Mouse (Mus musculus) heart, postnatal 0 days (tissue): Measurements from ENCODE around the gene Fancm. TPM values are rescaled to one million over a fixed set of nuclear protein-coding genes. Genes with fewer than 3 reads are reported as not detected.
"Not testable (repeated sequence)": the region's sequence is repeated elsewhere in the genome, so short reads cannot be mapped to it uniquely, and the experiment has no call there.

Experiments
- ATAC-seq: fragments of 200-750 bp; cut with Nextera tagmentation; 2 replicates; pipeline ENCODE4 v1.8.0; 2017; ENCODE audit warnings: low read depth, moderate number of reproducible peaks, moderate library complexity; ENCODE audit not compliant: insufficient read depth
- DNase-seq: peaks from one replicate; pipeline ENCODE4 v3.0.0-alpha.2; 2016; ENCODE audit warnings: low spot score
- H3K27ac ChIP-seq: fragments of 300-500 bp; sonication (generic); 2 replicates; pipeline ENCODE4 v1.5.1; 2014; ENCODE audit warnings: low read depth, mild to moderate bottlenecking
- H3K27me3 ChIP-seq: fragments of 300-500 bp; sonication (generic); 2 replicates; pipeline ENCODE4 v1.6.1; 2014; ENCODE audit warnings: low read length, mixed read lengths; ENCODE audit not compliant: control insufficient read depth, insufficient read depth
- H3K36me3 ChIP-seq: fragments of 300-500 bp; sonication (generic); replicated peaks from 2 replicates; pipeline ENCODE4 v1.6.1; 2014; ENCODE audit warnings: low read length, mixed read lengths; ENCODE audit not compliant: control insufficient read depth, insufficient read depth
- H3K4me1 ChIP-seq: fragments of 300-500 bp; sonication (generic); 2 replicates; pipeline ENCODE4 v1.6.1; 2014; ENCODE audit warnings: antibody characterized with exemption; ENCODE audit not compliant: control insufficient read depth, insufficient read depth
- H3K4me2 ChIP-seq: fragments of 300-500 bp; sonication (generic); 2 replicates; pipeline ENCODE4 v1.6.1; 2014; ENCODE audit warnings: low read depth, mild to moderate bottlenecking, low read length, moderate library complexity
- H3K4me3 ChIP-seq: fragments of 300-500 bp; sonication (generic); 2 replicates; pipeline ENCODE4 v1.5.1; 2014; ENCODE audit warnings: low read depth, low read length
- H3K9ac ChIP-seq: fragments of 300-500 bp; sonication (generic); replicated peaks from 2 replicates; pipeline ENCODE4 v1.6.1; 2014; ENCODE audit warnings: low read depth, low read length, mixed read lengths
- H3K9me3 ChIP-seq: fragments of 300-500 bp; sonication (generic); replicated peaks from 2 replicates; pipeline ENCODE4 v1.6.1; 2016; ENCODE audit warnings: low read length; ENCODE audit not compliant: control insufficient read depth
- CTCF ChIP-seq: IDR thresholded peaks from 2 replicates; pipeline ENCODE4 v1.5.1; 2016; ENCODE audit warnings: antibody characterized with exemption, control low read depth, low read depth
- EP300 ChIP-seq: IDR thresholded peaks from 2 replicates; pipeline ENCODE4 v1.6.1; 2016; ENCODE audit warnings: antibody characterized with exemption, low read depth
- WGBS: fragments of 180-500 bp; shearing (Covaris S2); extraction: QIAGEN DNeasy Blood & Tissue Kit; methylation state at CpG from one replicate; pipeline ENCODE4 v1.1.7; 2014; 5-methylcytosine and 5-hydroxymethylcytosine counted together
- polyA plus RNA-seq: library from polyadenylated mRNA; unstranded; fragments of >200 nt; fragmentation: Nextera tagmentation; extraction: Ambion mirVana; gene quantifications from 2 replicates; pipeline ENCODE4 v1.2.1, GENCODE M21; 2015
- total RNA-seq: library from RNA; depleted of rRNA; stranded (reverse); fragments of >200 nt; gene quantifications from 2 replicates; pipeline ENCODE4 v1.2.3, GENCODE M21; 2014; ENCODE audit warnings: low replicate concordance; rRNA removed

Gene Fancm
- total and polyA plus RNA-seq, 2 experiments from 2014 or later = 4.5 to 7.6 TPM

DNA sequence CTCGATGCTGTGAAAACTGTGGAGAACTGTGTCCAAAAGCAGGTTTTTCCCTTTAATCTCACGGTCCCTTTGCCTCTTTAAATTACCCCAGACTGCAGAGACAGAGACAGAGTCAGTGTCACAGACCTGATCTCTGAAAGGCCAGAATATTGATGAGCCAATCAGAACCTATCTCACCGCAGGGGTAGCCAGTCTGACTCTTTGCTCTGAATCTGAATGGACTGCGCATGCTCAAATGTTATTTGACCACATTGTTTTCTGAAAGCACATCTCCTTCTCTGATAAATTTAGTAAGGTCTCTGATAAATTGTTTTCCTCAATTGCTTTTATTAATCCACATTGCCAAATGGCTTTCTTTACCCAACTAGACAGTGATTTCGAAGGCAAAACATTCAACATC, 44.0 kb downstream of the Fancm start:
- Histone ChIP-seq H3K4me3 (no peak overlapping the region), H3K27me3 (no peaks in the 10 kb centered on the region), H3K4me1 (no peaks in the 10 kb centered on the region), H3K9me3 (no peaks in the 10 kb centered on the region), H3K9ac (no peak overlapping the region), H3K36me3 (peaks cover 28% of the 10 kb centered on the region), H3K27ac (no peak overlapping the region), H3K4me2 (no peak overlapping the region)
- no peak for DNase-seq
- no peak for ATAC-seq
- no peak for TF ChIP-seq EP300
- TF ChIP-seq CTCF = no peak
- 92% methylated on average over 5 of the region's 5 CpGs for WGBS

DNA sequence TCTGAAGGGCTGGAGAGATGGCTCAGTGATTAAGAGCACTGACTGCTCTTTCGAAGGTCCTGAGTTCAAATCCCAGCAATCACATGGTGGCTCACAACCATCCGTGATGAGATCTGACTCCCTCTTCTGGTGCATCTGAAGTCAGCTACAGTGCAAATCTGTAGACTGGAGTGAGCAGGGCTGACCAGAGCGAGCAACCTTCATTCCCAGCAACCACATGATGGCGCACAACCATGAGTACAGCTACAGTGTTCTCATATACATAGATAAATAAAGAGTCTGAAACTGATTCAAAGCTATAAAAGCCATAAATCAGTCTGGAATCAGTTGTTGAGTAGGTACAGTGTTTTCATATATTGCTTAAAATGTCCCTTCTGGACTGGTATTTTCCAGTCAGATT, 60.7 kb downstream of the Fancm start:
- H3K4me3 ChIP-seq, H3K27ac ChIP-seq, H3K9me3 ChIP-seq, H3K4me2 ChIP-seq, H3K27me3 ChIP-seq, ATAC-seq, DNase-seq, H3K4me1 ChIP-seq, H3K9ac ChIP-seq: not testable (repeated sequence)
- WGBS = 94% methylated on average over 4 of the region's 4 CpGs
- peaks cover 47% of the 10 kb centered on the region for H3K36me3 ChIP-seq

DNA sequence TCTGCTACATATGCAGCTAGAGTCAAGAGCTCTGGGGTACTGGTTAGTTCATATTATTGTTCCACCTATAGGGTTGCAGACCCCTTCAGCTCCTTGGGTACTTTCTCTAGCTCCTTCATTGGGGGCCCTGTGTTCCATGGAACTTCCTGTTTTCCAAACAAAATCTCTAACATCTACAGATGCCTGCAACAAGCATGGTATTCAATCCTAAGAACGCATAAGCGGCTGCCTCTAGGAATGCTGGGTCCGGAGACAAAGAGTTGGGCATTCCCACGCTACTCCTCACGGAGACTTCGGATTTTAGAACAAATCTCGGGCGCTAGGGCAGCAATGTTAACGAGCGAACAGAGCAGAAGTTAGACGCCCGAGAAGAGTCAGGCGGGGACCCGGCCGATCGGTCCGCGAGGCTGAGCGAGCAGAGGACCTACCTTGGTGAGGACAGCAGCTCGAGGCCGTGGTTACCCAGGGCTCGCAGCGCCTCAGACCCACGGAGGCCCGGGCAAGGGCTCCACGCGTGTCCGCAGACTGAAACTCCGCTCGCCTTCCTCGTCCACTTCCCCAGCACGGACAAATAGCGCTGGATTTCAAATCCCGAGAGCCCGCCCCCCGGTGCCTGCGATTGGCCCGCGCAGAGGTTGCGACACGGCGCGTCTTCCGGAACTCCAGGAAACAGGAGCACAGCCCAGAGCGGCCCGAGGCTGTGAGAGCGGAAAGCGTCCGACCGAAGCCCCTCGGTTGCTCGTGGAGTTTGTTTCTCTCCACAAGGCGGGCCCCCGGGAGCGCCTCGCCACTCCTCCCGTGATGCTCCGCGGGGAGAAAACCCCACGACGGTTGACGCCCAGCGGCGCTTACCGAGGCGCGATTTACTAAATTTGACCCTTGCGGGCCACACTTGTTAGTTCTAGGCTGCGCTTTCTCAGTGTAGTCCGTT, 96.9 kb downstream of the Fancm start, which contains the start of gene Mis18bp1:
Gene Mis18bp1 (minus strand): TSS at position 584 of the 931 bp plus-strand sequence.
- no peaks in the 10 kb centered on the region for H3K36me3 ChIP-seq
- TF ChIP-seq CTCF = no peak; the same call in 1 of the 2 replicates
- TF ChIP-seq EP300 = no peak
- peak within 1 kb of the TSS; percentile 82 for H3K4me2 ChIP-seq
- H3K9me3 ChIP-seq = no peaks in the 10 kb centered on the region
- DNase-seq (peak; percentile 94), ATAC-seq (peak; percentile 99)
- under 1% methylated on average over 70 of the region's 70 CpGs for WGBS
- H3K27me3 ChIP-seq = no peaks in the 10 kb centered on the region
- H3K27ac ChIP-seq = peak within 1 kb of the TSS; percentile 90
- peak within 1 kb of the TSS; percentile 86 for H3K9ac ChIP-seq
- H3K4me1 ChIP-seq = no peaks in the 10 kb centered on the region
- H3K4me3 ChIP-seq = peak within 1 kb of the TSS; percentile 83

DNA sequence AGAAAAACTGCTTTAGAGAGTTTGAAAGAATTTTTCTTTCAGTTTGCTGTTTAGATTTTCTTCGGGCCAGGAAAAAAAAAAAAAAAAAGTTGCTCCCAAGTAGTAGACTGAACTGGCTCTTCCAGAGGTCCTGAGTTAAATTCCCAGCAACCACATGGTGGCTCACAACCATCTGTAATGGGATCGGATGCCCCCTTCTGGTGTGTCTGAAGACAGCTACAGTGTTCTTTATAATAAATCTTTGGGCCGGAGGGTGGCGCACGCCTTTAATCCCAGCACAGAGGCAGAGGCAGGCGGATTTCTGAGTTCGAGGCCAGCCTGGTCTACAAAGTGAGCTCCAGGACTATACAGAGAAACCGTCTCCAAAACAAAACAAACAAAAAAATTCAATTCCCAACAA, 97.6 kb downstream of the Fancm start:
- H3K9me3 ChIP-seq, H3K4me1 ChIP-seq: not testable (repeated sequence)

DNA sequence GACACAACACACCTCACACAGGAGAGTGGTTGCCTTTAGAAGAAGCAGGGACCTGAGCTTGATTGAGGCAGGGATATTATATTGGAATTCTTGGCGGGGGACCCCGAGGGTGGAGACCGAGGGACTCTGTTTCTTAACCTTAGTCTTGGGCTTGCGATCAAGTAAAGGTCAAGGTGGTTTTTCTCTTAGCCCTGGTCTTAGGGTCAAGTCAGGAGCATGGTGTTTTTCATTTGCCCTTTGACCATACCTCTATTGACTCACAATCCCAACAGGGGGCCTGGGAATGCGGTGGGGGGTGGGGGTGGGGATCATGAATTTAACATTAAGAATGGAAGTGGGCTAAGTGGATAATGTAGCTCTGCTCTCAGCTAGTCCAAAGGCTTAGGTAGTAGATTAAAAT, 98.3 kb downstream of the Fancm start:
- 89% methylated on average over 5 of the region's 5 CpGs for WGBS
- H3K27me3 ChIP-seq = no peaks in the 10 kb centered on the region
- no peaks in the 10 kb centered on the region for H3K9me3 ChIP-seq
- no peak overlapping the region for H3K4me2 ChIP-seq
- TF ChIP-seq CTCF = no peak
- TF ChIP-seq EP300 = no peak
- H3K36me3 ChIP-seq = no peaks in the 10 kb centered on the region
- no peak overlapping the region for H3K9ac ChIP-seq
- H3K27ac ChIP-seq = peak overlapping the region; percentile 90; the same call in 1 of the 2 replicates
- no peak for DNase-seq
- no peak for ATAC-seq
- H3K4me1 ChIP-seq = no peaks in the 10 kb centered on the region
- H3K4me3 ChIP-seq = no peak overlapping the region

More for the DNA sequence above, 97.6 kb downstream of the Fancm start:
- not testable (repeated sequence) for H3K27me3 ChIP-seq, DNase-seq, H3K36me3 ChIP-seq, H3K9ac ChIP-seq
- 29% methylated on average over 8 of the region's 8 CpGs for WGBS
- Histone ChIP-seq H3K4me2 (peak overlapping the region; percentile 82), H3K4me3 (peak overlapping the region; percentile 83), H3K27ac (peak overlapping the region; percentile 90)
- peak; percentile 49 for TF ChIP-seq CTCF
- ATAC-seq = peak; percentile 28

Other genes with a start within 250 kb of the Fancm start
- gene Gm527, start 157.7 kb upstream of the Fancm start, total RNA-seq = 1.1 and 6.5 TPM in 2 replicates
- gene Gm527, start 157.7 kb upstream of the Fancm start, polyA plus RNA-seq = 1.6 and 1.9 TPM in 2 replicates
- gene Klhl28, start 110.1 kb upstream of the Fancm start, total RNA-seq = 9.5 and 13.5 TPM in 2 replicates
- gene Klhl28, start 110.1 kb upstream of the Fancm start, polyA plus RNA-seq = 9.2 and 9.7 TPM in 2 replicates
- gene Togaram1, start 109.8 kb upstream of the Fancm start, total RNA-seq = 15.3 and 18.5 TPM in 2 replicates
- 9.5 and 10.7 TPM in 2 replicates for gene Togaram1, start 109.8 kb upstream of the Fancm start, polyA plus RNA-seq
- gene Prpf39, start 39.3 kb upstream of the Fancm start, total RNA-seq = 19.4 and 20.8 TPM in 2 replicates
- gene Prpf39, start 39.3 kb upstream of the Fancm start, polyA plus RNA-seq = 18.1 and 20.0 TPM in 2 replicates
- 200 and 520 TPM in 2 replicates for gene Fkbp3, start 1.6 kb upstream of the Fancm start, total RNA-seq
- gene Fkbp3, start 1.6 kb upstream of the Fancm start, polyA plus RNA-seq = 604 and 668 TPM in 2 replicates
- 6.0 and 8.5 TPM in 2 replicates for gene Mis18bp1, start 97.0 kb downstream of the Fancm start, total RNA-seq
- gene Mis18bp1, start 97.0 kb downstream of the Fancm start, polyA plus RNA-seq = 10.2 and 12.5 TPM in 2 replicates
- gene Wdr20rt, start 149.9 kb downstream of the Fancm start, total RNA-seq = not detected in 2 replicates
- gene Wdr20rt, start 149.9 kb downstream of the Fancm start, polyA plus RNA-seq = not detected in 2 replicates